Mouse (Mus musculus) heart, embryonic 13.5 days (tissue): Measurements from ENCODE around the gene Ddrgk1. TPM values are rescaled to one million over a fixed set of nuclear protein-coding genes. Genes with fewer than 3 reads are reported as not detected.
A peak's percentile ranks its signal among the peaks of the same experiment; 100 is the strongest.

Experiments used
- ATAC-seq: fragments of 200-750 bp; cut with Nextera tagmentation; 2 replicates; pipeline ENCODE4 v1.8.0; 2017; ENCODE audit warnings: moderate TSS enrichment; ENCODE audit not compliant: insufficient number of reproducible peaks, low FRiP score, low TSS enrichment; ENCODE audit errors: extremely low read depth
- H3K27ac ChIP-seq: fragments of 300-500 bp; sonication (generic); replicated peaks from 2 replicates; pipeline ENCODE4 v1.5.1; 2015; ENCODE audit warnings: moderate library complexity, mild to moderate bottlenecking, inconsistent platforms
- H3K27me3 ChIP-seq: fragments of 300-500 bp; sonication (generic); replicated peaks from 2 replicates; pipeline ENCODE4 v1.6.1; 2015; ENCODE audit warnings: mild to moderate bottlenecking, inconsistent platforms
- H3K36me3 ChIP-seq: fragments of 300-500 bp; sonication (generic); 2 replicates; pipeline ENCODE4 v1.6.1; 2015; ENCODE audit warnings: mild to moderate bottlenecking, inconsistent platforms
- H3K4me1 ChIP-seq: fragments of 300-500 bp; sonication (generic); 2 replicates; pipeline ENCODE4 v1.6.1; 2015; ENCODE audit warnings: inconsistent platforms
- H3K4me2 ChIP-seq: fragments of 300-500 bp; sonication (generic); 2 replicates; pipeline ENCODE4 v1.6.1; 2015; ENCODE audit warnings: inconsistent platforms, mild to moderate bottlenecking, moderate library complexity
- H3K4me3 ChIP-seq: fragments of 300-500 bp; sonication (generic); 2 replicates; pipeline ENCODE4 v1.5.1; 2015; ENCODE audit warnings: moderate library complexity, mild to moderate bottlenecking, inconsistent platforms
- H3K9ac ChIP-seq: fragments of 300-500 bp; sonication (generic); 2 replicates; pipeline ENCODE4 v1.6.1; 2015; ENCODE audit warnings: inconsistent platforms, mild to moderate bottlenecking, moderate library complexity
- H3K9me3 ChIP-seq: fragments of 300-500 bp; sonication (generic); 2 replicates; pipeline ENCODE4 v1.6.1; 2016; ENCODE audit warnings: inconsistent platforms
- WGBS: fragments of 180-500 bp; shearing (Covaris S2); methylation state at CpG from one replicate; pipeline ENCODE4 v1.1.7; 2015; ENCODE audit warnings: mixed read lengths; 5-methylcytosine and 5-hydroxymethylcytosine counted together
- polyA plus RNA-seq: library from polyadenylated mRNA; unstranded; fragments of >200 nt; fragmentation: Nextera tagmentation; extraction: Ambion mirVana; gene quantifications from 2 replicates; pipeline ENCODE4 v1.2.1, GENCODE M21; 2015

Gene Ddrgk1
- 39.4 and 43.6 TPM in 2 replicates for polyA plus RNA-seq

DNA sequence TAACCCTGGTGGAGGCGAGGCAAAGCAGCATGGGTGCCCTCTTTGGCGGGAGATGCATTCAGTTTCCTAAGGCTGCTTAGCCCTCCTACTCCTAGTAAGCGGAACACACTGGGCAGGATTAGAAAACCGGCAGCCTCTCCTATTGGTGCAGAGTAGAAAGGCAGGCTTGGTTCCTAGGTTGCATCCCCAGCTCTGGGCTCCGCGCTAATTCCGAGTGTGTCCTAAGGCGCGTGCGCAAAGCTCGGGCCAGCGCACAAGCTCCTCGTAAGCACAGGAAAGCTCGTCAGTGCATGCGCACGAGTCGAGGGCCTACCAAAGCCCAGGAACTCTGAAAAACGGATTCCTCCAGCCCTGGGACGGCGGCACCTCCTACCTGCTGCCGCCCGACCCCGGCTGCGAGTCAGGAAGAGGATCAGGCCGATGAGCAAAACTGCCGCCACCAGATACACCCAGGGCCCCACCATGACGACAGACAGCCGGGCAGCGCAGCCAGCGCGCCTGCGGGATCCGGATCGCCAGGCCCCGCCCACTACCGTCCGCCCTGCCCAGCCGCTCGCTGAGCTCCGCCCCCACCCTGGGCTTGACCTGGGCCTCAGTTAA is at the start of gene Ddrgk1:
Gene Ddrgk1 (minus strand): TSS at position 558 of the 600 bp plus-strand sequence.
- Histone ChIP-seq H3K27ac (peak within 1 kb of the TSS; percentile 99), H3K4me3 (peak within 1 kb of the TSS; percentile 69), H3K4me2 (peak within 1 kb of the TSS; percentile 87), H3K27me3 (no peaks in the 10 kb centered on the region), H3K36me3 (peaks cover 40% of the 10 kb centered on the region), H3K9me3 (no peaks in the 10 kb centered on the region), H3K9ac (peak within 1 kb of the TSS; percentile 91), H3K4me1 (peaks cover 37% of the 10 kb centered on the region)
- ATAC-seq, result peak; percentile 88
- under 1% methylated on average over 40 of the region's 40 CpGs for WGBS

GRCm38 (mm10) chr2:130707057-130707456 is 42.6 kb upstream of the Ddrgk1 start:
- WGBS, result 54% methylated on average over 10 of the region's 10 CpGs
- no peak overlapping the region for H3K9ac ChIP-seq
- no peak for ATAC-seq

GRCm38 (mm10) chr2:130706602-130707001 is 42.1 kb upstream of the Ddrgk1 start:
- Histone ChIP-seq H3K4me1 (peaks cover 15% of the 10 kb centered on the region), H3K9ac (no peak overlapping the region), H3K27me3 (no peaks in the 10 kb centered on the region), H3K4me2 (no peak overlapping the region), H3K36me3 (peaks cover 56% of the 10 kb centered on the region), H3K27ac (no peak overlapping the region), H3K9me3 (no peaks in the 10 kb centered on the region), H3K4me3 (no peak overlapping the region)
- 54% methylated on average over 4 of the region's 4 CpGs for WGBS
- ATAC-seq, result no peak

More at GRCm38 (mm10) chr2:130707057-130707456, 42.6 kb upstream of the Ddrgk1 start:
- Histone ChIP-seq H3K27me3 (no peaks in the 10 kb centered on the region), H3K4me2 (no peak overlapping the region), H3K27ac (no peak overlapping the region), H3K9me3 (no peaks in the 10 kb centered on the region), H3K4me1 (peaks cover 15% of the 10 kb centered on the region), H3K4me3 (no peak overlapping the region), H3K36me3 (peaks cover 61% of the 10 kb centered on the region)

DNA sequence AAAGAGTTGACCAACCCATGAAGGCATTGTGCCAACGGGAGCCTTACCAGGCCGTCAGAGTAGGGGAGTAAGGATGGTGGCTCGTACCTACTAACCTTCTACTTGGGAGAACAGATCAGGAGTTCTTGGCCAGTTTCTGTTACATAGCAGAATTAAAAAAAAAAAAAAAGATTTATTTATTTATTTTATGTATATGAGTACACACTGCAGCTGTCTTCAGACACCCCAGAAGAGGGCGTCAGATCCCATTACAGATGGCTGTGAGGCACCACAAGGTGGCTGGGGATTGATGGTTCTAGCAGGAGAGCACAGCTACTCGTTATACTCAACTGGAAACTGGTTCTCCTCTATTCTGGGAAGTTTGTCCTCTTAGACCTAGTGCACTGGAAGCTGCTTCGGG is 40.7 kb upstream of the Ddrgk1 start:
- Histone ChIP-seq H3K36me3 (peaks cover 42% of the 10 kb centered on the region), H3K4me1 (peaks cover 15% of the 10 kb centered on the region), H3K9ac (no peak overlapping the region), H3K27me3 (peaks cover 6% of the 10 kb centered on the region), H3K4me2 (no peak overlapping the region), H3K4me3 (no peak overlapping the region), H3K9me3 (no peaks in the 10 kb centered on the region), H3K27ac (no peak overlapping the region)
- WGBS, result 74% methylated on average over 6 of the region's 6 CpGs
- no peak for ATAC-seq

- WGBS, result 49% methylated on average over 9 of the region's 9 CpGs
These were observed 39.9 kb upstream of the Ddrgk1 start for GRCm38 (mm10) chr2:130704040-130705001.

DNA sequence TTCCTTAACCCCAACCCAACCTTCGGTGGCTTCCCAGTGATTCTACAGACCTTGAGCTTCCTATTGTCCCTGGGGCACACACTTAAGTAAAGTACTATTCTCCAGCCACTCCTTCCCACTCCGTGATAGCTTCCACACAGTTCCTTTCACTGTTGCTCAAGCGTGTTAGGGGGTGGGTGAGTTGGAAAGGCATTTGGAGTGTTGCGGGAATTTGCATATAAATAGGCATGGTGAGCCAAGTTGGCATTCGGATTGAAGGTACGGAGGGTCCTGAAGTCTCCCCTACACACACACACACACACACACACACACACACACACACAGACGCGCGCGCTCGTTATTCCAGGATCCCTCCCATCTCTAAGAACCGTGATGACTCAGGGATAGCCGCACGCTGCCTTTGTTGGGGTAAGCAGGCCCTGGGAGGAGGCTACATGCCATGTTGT is 33.4 kb upstream of the Ddrgk1 start:
- no peak for ATAC-seq
- 3% methylated on average over 14 of the region's 14 CpGs for WGBS
- Histone ChIP-seq H3K27ac (no peak overlapping the region), H3K4me3 (peak overlapping the region; percentile 67), H3K4me1 (peaks cover 16% of the 10 kb centered on the region), H3K36me3 (no peaks in the 10 kb centered on the region), H3K27me3 (peaks cover 70% of the 10 kb centered on the region), H3K9me3 (no peaks in the 10 kb centered on the region), H3K9ac (peak overlapping the region; percentile 75), H3K4me2 (peak overlapping the region; percentile 100)

More at GRCm38 (mm10) chr2:130704040-130705001, 39.9 kb upstream of the Ddrgk1 start:
- Histone ChIP-seq H3K27ac (no peak overlapping the region), H3K4me3 (no peak overlapping the region), H3K9ac (no peak overlapping the region), H3K9me3 (no peaks in the 10 kb centered on the region), H3K4me2 (no peak overlapping the region), H3K27me3 (peaks cover 15% of the 10 kb centered on the region), H3K36me3 (peaks cover 33% of the 10 kb centered on the region), H3K4me1 (peaks cover 15% of the 10 kb centered on the region)
- ATAC-seq, result no peak

DNA sequence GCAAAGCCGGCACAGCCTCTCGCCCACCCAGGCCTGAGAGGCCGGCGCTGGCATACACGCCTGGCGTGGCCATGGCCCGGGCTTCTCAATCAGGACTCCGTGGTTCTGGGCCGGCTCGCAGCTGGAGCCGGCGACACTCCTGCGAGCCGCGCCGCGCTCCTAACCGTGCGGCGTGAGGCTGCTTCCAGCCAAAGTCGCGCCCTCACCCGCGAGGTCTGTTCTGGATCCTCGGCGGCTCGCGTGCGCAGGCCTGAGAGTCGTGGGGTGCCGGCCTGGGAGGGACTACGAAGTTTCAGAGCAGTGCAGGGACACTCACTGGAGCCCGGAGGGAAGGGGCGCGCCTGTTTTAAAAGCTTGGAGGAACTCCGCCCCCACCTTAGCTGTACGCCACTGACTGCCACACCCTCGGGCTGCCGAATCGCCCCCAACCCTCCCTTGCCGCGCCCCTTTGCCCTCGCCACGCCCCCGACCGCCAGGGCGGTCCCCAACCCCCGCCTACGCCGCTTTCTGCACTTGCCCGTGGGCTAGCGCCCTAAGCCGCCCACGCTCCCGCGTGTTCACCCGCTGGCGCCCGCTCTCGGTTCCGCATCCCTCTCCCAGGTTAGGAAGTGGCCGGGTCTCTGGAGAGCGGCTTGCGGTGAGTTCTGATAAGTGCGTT is 32.8 kb upstream of the Ddrgk1 start, which contains the start of gene Slc4a11:
Gene Slc4a11 (minus strand): TSS at position 367 of the 658 bp plus-strand sequence.
- H3K4me2 ChIP-seq, result peak within 1 kb of the TSS; percentile 100
- under 1% methylated on average over 63 of the region's 65 CpGs for WGBS
- peak; percentile 28; the same call in 1 of the 2 replicates for ATAC-seq
- H3K4me3 ChIP-seq, result peak within 1 kb of the TSS; percentile 67
- H3K27ac ChIP-seq, result no peak within 1 kb of the TSS
- no peaks in the 10 kb centered on the region for H3K9me3 ChIP-seq
- H3K27me3 ChIP-seq, result peaks cover 74% of the 10 kb centered on the region
- peak within 1 kb of the TSS; percentile 75 for H3K9ac ChIP-seq
- peaks cover 16% of the 10 kb centered on the region for H3K4me1 ChIP-seq
- no peaks in the 10 kb centered on the region for H3K36me3 ChIP-seq

- WGBS, result 1% methylated on average over 31 of the region's 31 CpGs
- Histone ChIP-seq H3K27me3 (peaks cover 79% of the 10 kb centered on the region), H3K9ac (peak overlapping the region; percentile 75), H3K4me1 (peaks cover 16% of the 10 kb centered on the region), H3K36me3 (no peaks in the 10 kb centered on the region), H3K9me3 (no peaks in the 10 kb centered on the region), H3K4me2 (peak overlapping the region; percentile 100), H3K27ac (no peak overlapping the region), H3K4me3 (peak overlapping the region; percentile 67)
- no peak for ATAC-seq
These were observed 32.3 kb upstream of the Ddrgk1 start for GRCm38 (mm10) chr2:130696700-130697152.

DNA sequence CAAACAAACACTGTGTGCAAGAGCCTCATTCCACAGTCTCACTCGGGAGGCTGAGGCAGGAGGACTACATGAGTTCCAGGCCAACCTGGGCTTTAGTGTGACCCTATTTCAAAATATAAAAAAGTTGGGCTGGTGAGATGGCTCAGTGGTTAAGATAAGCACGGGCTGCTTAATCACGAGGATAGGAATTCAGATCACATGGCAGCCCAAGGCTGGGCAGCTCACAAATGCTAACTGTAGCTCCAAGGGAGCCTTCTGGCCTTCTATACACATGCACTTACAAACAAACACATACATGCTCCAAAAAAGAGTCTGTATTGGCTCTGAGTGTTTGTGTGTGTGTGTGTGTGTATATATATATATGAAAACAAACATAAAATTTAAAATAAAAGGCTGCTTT is 29.1 kb upstream of the Ddrgk1 start:
- ATAC-seq, result no peak
- Histone ChIP-seq H3K9me3 (no peaks in the 10 kb centered on the region), H3K4me1 (peaks cover 16% of the 10 kb centered on the region), H3K4me3 (no peak overlapping the region), H3K36me3 (no peaks in the 10 kb centered on the region), H3K27ac (no peak overlapping the region), H3K9ac (no peak overlapping the region), H3K27me3 (peaks cover 58% of the 10 kb centered on the region), H3K4me2 (no peak overlapping the region)
- WGBS, result 25% methylated on average over 3 of the region's 3 CpGs

GRCm38 (mm10) chr2:130689011-130689410 is 24.6 kb upstream of the Ddrgk1 start:
- no peak for ATAC-seq
- no peak overlapping the region for H3K4me3 ChIP-seq
- 65% methylated on average over 2 of the region's 2 CpGs for WGBS

GRCm38 (mm10) chr2:130685426-130685825 is 21.0 kb upstream of the Ddrgk1 start:
- Histone ChIP-seq H3K36me3 (peaks cover 44% of the 10 kb centered on the region), H3K9me3 (no peaks in the 10 kb centered on the region), H3K4me1 (no peaks in the 10 kb centered on the region), H3K9ac (no peak overlapping the region), H3K4me3 (no peak overlapping the region), H3K27me3 (no peaks in the 10 kb centered on the region), H3K27ac (no peak overlapping the region), H3K4me2 (no peak overlapping the region)
- ATAC-seq, result no peak
- 84% methylated on average over 9 of the region's 9 CpGs for WGBS

More at GRCm38 (mm10) chr2:130689011-130689410, 24.6 kb upstream of the Ddrgk1 start:
- no peaks in the 10 kb centered on the region for H3K9me3 ChIP-seq
- H3K27ac ChIP-seq, result no peak overlapping the region
- H3K36me3 ChIP-seq, result peaks cover 10% of the 10 kb centered on the region; the same call in 1 of the 2 replicates
- H3K4me2 ChIP-seq, result no peak overlapping the region
- H3K4me1 ChIP-seq, result no peaks in the 10 kb centered on the region
- no peak overlapping the region for H3K9ac ChIP-seq
- peaks cover 13% of the 10 kb centered on the region; the same call in 1 of the 2 replicates for H3K27me3 ChIP-seq
